Mouse (Mus musculus) heart, postnatal 0 days (tissue): ENCODE measurements around the gene Hnrnpu. TPM values are rescaled to one million over a fixed set of nuclear protein-coding genes. Genes with fewer than 3 reads are reported as not detected.
"Not testable (repeated sequence)": the region's sequence is repeated elsewhere in the genome, so short reads cannot be mapped to it uniquely, and the experiment has no call there.

Experiments used
- ATAC-seq: fragments of 200-750 bp; cut with Nextera tagmentation; 2 replicates; pipeline ENCODE4 v1.8.0; 2017; ENCODE audit warnings: low read depth, moderate number of reproducible peaks, moderate library complexity; ENCODE audit not compliant: insufficient read depth
- DNase-seq: peaks from one replicate; pipeline ENCODE4 v3.0.0-alpha.2; 2016; ENCODE audit warnings: low spot score
- H3K27ac ChIP-seq: fragments of 300-500 bp; sonication (generic); 2 replicates; pipeline ENCODE4 v1.5.1; 2014; ENCODE audit warnings: low read depth, mild to moderate bottlenecking
- H3K27me3 ChIP-seq: fragments of 300-500 bp; sonication (generic); 2 replicates; pipeline ENCODE4 v1.6.1; 2014; ENCODE audit warnings: low read length, mixed read lengths; ENCODE audit not compliant: control insufficient read depth, insufficient read depth
- H3K36me3 ChIP-seq: fragments of 300-500 bp; sonication (generic); replicated peaks from 2 replicates; pipeline ENCODE4 v1.6.1; 2014; ENCODE audit warnings: low read length, mixed read lengths; ENCODE audit not compliant: control insufficient read depth, insufficient read depth
- H3K4me1 ChIP-seq: fragments of 300-500 bp; sonication (generic); 2 replicates; pipeline ENCODE4 v1.6.1; 2014; ENCODE audit warnings: antibody characterized with exemption; ENCODE audit not compliant: control insufficient read depth, insufficient read depth
- H3K4me2 ChIP-seq: fragments of 300-500 bp; sonication (generic); 2 replicates; pipeline ENCODE4 v1.6.1; 2014; ENCODE audit warnings: low read depth, mild to moderate bottlenecking, low read length, moderate library complexity
- H3K4me3 ChIP-seq: fragments of 300-500 bp; sonication (generic); 2 replicates; pipeline ENCODE4 v1.5.1; 2014; ENCODE audit warnings: low read depth, low read length
- H3K9ac ChIP-seq: fragments of 300-500 bp; sonication (generic); replicated peaks from 2 replicates; pipeline ENCODE4 v1.6.1; 2014; ENCODE audit warnings: low read depth, low read length, mixed read lengths
- H3K9me3 ChIP-seq: fragments of 300-500 bp; sonication (generic); replicated peaks from 2 replicates; pipeline ENCODE4 v1.6.1; 2016; ENCODE audit warnings: low read length; ENCODE audit not compliant: control insufficient read depth
- CTCF ChIP-seq: IDR thresholded peaks from 2 replicates; pipeline ENCODE4 v1.5.1; 2016; ENCODE audit warnings: antibody characterized with exemption, control low read depth, low read depth
- EP300 ChIP-seq: IDR thresholded peaks from 2 replicates; pipeline ENCODE4 v1.6.1; 2016; ENCODE audit warnings: antibody characterized with exemption, low read depth
- WGBS: fragments of 180-500 bp; shearing (Covaris S2); extraction: QIAGEN DNeasy Blood & Tissue Kit; methylation state at CpG from one replicate; pipeline ENCODE4 v1.1.7; 2014; 5-methylcytosine and 5-hydroxymethylcytosine counted together
- polyA plus RNA-seq: library from polyadenylated mRNA; unstranded; fragments of >200 nt; fragmentation: Nextera tagmentation; extraction: Ambion mirVana; gene quantifications from 2 replicates; pipeline ENCODE4 v1.2.1, GENCODE M21; 2015
- total RNA-seq: library from RNA; depleted of rRNA; stranded (reverse); fragments of >200 nt; gene quantifications from 2 replicates; pipeline ENCODE4 v1.2.3, GENCODE M21; 2014; ENCODE audit warnings: low replicate concordance

Hnrnpu gene
- total and polyA plus RNA-seq, 2 experiments from 2014 or later = 62.2 to 107 TPM

GRCm38 (mm10) chr1:178354576-178354975 lies 17.0 kb upstream of the Hnrnpu start:
- WGBS = 45% methylated on average over 3 of the region's 3 CpGs

DNA sequence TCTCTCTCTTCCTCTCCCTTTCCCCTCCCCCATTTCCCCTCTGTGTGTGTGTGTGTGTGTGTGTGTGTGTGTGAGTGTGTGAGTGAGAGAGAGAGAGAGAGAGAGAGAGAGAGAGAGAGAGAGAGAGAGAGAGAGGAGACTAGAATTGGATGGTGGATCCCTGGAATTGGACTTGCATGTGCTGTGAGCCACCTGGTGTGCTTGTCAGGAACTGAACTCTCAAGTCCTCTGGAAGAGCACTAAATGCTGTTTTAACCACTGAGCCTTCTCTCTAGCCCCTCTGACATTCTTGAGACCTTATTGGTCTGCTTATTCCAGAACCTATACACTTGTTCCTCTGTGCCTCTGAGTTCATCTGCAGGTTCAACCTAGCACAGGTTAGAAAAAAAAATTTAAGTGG lies 14.0 kb upstream of the Hnrnpu start:
- no peak overlapping the region for H3K4me2 ChIP-seq
- H3K9me3 ChIP-seq = no peaks in the 10 kb centered on the region
- no peaks in the 10 kb centered on the region for H3K4me1 ChIP-seq
- H3K27me3 ChIP-seq = no peaks in the 10 kb centered on the region
- no peak overlapping the region for H3K9ac ChIP-seq
- H3K4me3 ChIP-seq = no peak overlapping the region
- peak; percentile 26 for TF ChIP-seq CTCF
- TF ChIP-seq EP300 = no peak
- H3K27ac ChIP-seq = no peak overlapping the region
- DNase-seq (no peak), ATAC-seq (no peak)
- H3K36me3 ChIP-seq = no peaks in the 10 kb centered on the region

More at GRCm38 (mm10) chr1:178354576-178354975, 17.0 kb upstream of the Hnrnpu start:
- Histone ChIP-seq H3K27me3 (no peaks in the 10 kb centered on the region), H3K4me1 (no peaks in the 10 kb centered on the region), H3K9me3 (no peaks in the 10 kb centered on the region), H3K4me2 (no peak overlapping the region), H3K9ac (no peak overlapping the region), H3K4me3 (no peak overlapping the region), H3K27ac (no peak overlapping the region), H3K36me3 (no peaks in the 10 kb centered on the region)
- DNase-seq (no peak), ATAC-seq (no peak)
- TF ChIP-seq EP300 (no peak), CTCF (no peak)

DNA sequence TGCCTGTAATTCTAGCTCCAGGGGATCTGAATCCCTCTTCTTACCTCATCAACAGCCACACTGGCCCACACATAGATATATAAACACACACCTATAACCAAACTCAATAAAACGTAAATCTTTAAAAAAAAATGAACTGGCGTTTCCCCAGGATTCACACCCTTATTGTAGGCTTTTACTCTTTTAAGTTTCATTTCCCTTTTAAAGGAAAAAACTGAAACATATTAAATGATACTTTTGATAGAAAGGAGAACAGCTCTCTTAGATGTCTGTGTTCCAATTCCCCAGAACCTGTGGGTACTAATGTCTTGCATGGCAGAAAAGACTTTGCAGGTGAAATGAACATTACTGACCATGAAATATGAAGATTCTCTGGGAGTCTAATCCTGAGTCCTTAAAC lies 13.2 kb upstream of the Hnrnpu start:
- H3K4me1 ChIP-seq = no peaks in the 10 kb centered on the region
- no peak for TF ChIP-seq CTCF
- no peak for TF ChIP-seq EP300
- no peak overlapping the region for H3K9ac ChIP-seq
- WGBS = 98% methylated on average over 2 of the region's 2 CpGs
- no peak for ATAC-seq
- no peaks in the 10 kb centered on the region for H3K9me3 ChIP-seq
- DNase-seq = no peak
- H3K27me3 ChIP-seq = no peaks in the 10 kb centered on the region
- H3K4me3 ChIP-seq = no peak overlapping the region
- no peak overlapping the region for H3K4me2 ChIP-seq
- H3K27ac ChIP-seq = no peak overlapping the region
- no peaks in the 10 kb centered on the region for H3K36me3 ChIP-seq

GRCm38 (mm10) chr1:178344071-178344805 lies 6.6 kb upstream of the Hnrnpu start:
- 89% methylated on average over 10 of the region's 10 CpGs for WGBS

DNA sequence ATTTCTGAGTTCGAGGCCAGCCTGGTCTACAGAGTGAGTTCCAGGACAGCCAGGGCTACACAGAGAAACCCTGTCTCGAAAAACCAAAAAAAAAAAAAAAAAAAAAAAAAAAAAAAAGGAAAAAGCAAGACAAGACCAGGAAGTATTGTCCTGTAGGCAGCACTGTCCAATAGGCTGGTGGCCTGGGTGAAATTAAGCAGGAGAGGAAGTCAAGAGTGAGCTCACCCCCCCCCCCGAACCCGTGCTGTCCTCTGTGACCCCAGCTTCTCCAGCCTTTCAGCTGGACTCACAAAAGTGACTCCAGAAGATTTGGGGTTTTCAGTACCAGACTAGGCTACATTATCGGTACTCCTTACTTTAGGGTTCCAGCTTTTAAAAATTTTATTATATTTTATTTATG lies 5.0 kb upstream of the Hnrnpu start:
- no peak for ATAC-seq
- WGBS = 76% methylated on average over 4 of the region's 5 CpGs
- no peaks in the 10 kb centered on the region for H3K4me1 ChIP-seq
- no peaks in the 10 kb centered on the region for H3K36me3 ChIP-seq
- no peak for DNase-seq
- H3K9me3 ChIP-seq = no peaks in the 10 kb centered on the region
- TF ChIP-seq EP300 (no peak), CTCF (no peak)
- no peak overlapping the region for H3K27ac ChIP-seq
- no peak overlapping the region for H3K4me3 ChIP-seq
- H3K27me3 ChIP-seq = no peaks in the 10 kb centered on the region
- H3K9ac ChIP-seq = no peak overlapping the region
- no peak overlapping the region for H3K4me2 ChIP-seq

More at GRCm38 (mm10) chr1:178344071-178344805, 6.6 kb upstream of the Hnrnpu start:
- H3K4me3 ChIP-seq, H3K27me3 ChIP-seq, H3K4me2 ChIP-seq, H3K36me3 ChIP-seq, ATAC-seq, DNase-seq, H3K9ac ChIP-seq, H3K4me1 ChIP-seq, H3K9me3 ChIP-seq, H3K27ac ChIP-seq: not testable (repeated sequence)

DNA sequence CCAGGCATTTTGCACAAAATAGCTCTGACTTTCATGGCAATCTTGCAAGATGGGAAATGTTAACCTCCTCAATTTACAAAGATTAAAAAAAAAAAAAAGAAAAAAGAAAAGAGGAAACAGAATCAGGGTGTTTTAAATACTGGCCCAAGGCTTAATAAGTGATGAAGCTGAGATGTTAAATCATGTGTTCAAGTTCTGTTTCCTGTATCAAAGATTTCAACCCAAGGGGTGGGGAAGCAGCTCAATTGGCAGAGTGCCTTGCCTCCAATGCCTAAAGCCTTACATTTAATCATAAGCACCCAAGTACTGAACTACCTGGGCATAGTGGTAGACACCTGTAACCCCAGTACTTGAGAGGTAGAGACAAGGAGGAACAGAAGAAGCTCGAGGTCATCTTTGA lies 4.5 kb upstream of the Hnrnpu start:
- Histone ChIP-seq H3K27ac (no peak overlapping the region), H3K4me3 (no peak overlapping the region), H3K4me1 (no peaks in the 10 kb centered on the region), H3K9ac (no peak overlapping the region), H3K4me2 (no peak overlapping the region), H3K27me3 (no peaks in the 10 kb centered on the region), H3K36me3 (no peaks in the 10 kb centered on the region), H3K9me3 (no peaks in the 10 kb centered on the region)
- WGBS = 59% methylated on average over 1 of the region's 1 CpGs
- ATAC-seq (no peak), DNase-seq (no peak)
- TF ChIP-seq CTCF (no peak), EP300 (no peak)
